Mouse (Mus musculus): Measurements from ENCODE around the gene Sec24c. TPM values are rescaled to one million over a fixed set of nuclear protein-coding genes. Genes with fewer than 3 reads are reported as not detected.

Sec24c gene
- polyA plus RNA-seq, 1 experiment = 5.0 TPM

- TF ChIP-seq GATA1 (IDR thresholded peaks at IDR 0.05; ENCODE audit: low read length) (no peak), TAL1 (IDR thresholded peaks at IDR 0.05; ENCODE audit: low read length) (no peak)
- peaks cover 67% of the 10 kb centered on the region for H3K27me3 ChIP-seq (ENCODE audit: control insufficient read depth)
- H3K9me3 ChIP-seq (ENCODE audit: control insufficient read depth, low read length) = peaks cover 2% of the 10 kb centered on the region
- no peak within 1 kb of the TSS for H3K4me3 ChIP-seq (replicated peaks)
- H3K36me3 ChIP-seq (ENCODE audit: control insufficient read depth) = no peaks in the 10 kb centered on the region
- H3K4me1 ChIP-seq (ENCODE audit: control insufficient read depth) = peaks cover 10% of the 10 kb centered on the region
Measured at GRCm38 (mm10) chr14:20668154-20668810, 5.8 kb upstream of the Sec24c start, which contains the start of gene Synpo2l. Gene Synpo2l (minus strand): TSS chr14:20668354.

GRCm38 (mm10) chr14:20672990-20673389 lies 1.1 kb upstream of the Sec24c start:
- TF ChIP-seq TAL1 (IDR thresholded peaks at IDR 0.05; ENCODE audit: low read length) (no peak), GATA1 (IDR thresholded peaks at IDR 0.05; ENCODE audit: low read length) (no peak)
- H3K36me3 ChIP-seq (ENCODE audit: control insufficient read depth) = peaks cover 26% of the 10 kb centered on the region
- H3K4me3 ChIP-seq (replicated peaks) = peak overlapping the region; percentile 74

GRCm38 (mm10) chr14:20673735-20674063 lies 409 bp upstream of the Sec24c start:
- H3K9me3 ChIP-seq (ENCODE audit: control insufficient read depth, low read length) = peaks cover 2% of the 10 kb centered on the region
- H3K4me1 ChIP-seq (ENCODE audit: control insufficient read depth) = peaks cover 32% of the 10 kb centered on the region
- no peak for TF ChIP-seq TAL1 (IDR thresholded peaks at IDR 0.05; ENCODE audit: low read length)
- no peak for TF ChIP-seq GATA1 (IDR thresholded peaks at IDR 0.05; ENCODE audit: low read length)
- peaks cover 33% of the 10 kb centered on the region for H3K36me3 ChIP-seq (ENCODE audit: control insufficient read depth)
- H3K27me3 ChIP-seq (ENCODE audit: control insufficient read depth) = peaks cover 21% of the 10 kb centered on the region
- peak overlapping the region; percentile 74 for H3K4me3 ChIP-seq (replicated peaks)

More at GRCm38 (mm10) chr14:20672990-20673389, 1.1 kb upstream of the Sec24c start:
- Histone ChIP-seq H3K9me3 (ENCODE audit: control insufficient read depth, low read length) (peaks cover 2% of the 10 kb centered on the region), H3K4me1 (ENCODE audit: control insufficient read depth) (peaks cover 32% of the 10 kb centered on the region), H3K27me3 (ENCODE audit: control insufficient read depth) (peaks cover 28% of the 10 kb centered on the region)

- H3K4me3 ChIP-seq (replicated peaks) = no peak overlapping the region
- H3K9me3 ChIP-seq (ENCODE audit: control insufficient read depth, low read length) = peaks cover 2% of the 10 kb centered on the region
- H3K4me1 ChIP-seq (ENCODE audit: control insufficient read depth) = peaks cover 34% of the 10 kb centered on the region
- TF ChIP-seq TAL1 (IDR thresholded peaks at IDR 0.05; ENCODE audit: low read length) (no peak), GATA1 (IDR thresholded peaks at IDR 0.05; ENCODE audit: low read length) (no peak)
- H3K27me3 ChIP-seq (ENCODE audit: control insufficient read depth) = no peaks in the 10 kb centered on the region
- H3K36me3 ChIP-seq (ENCODE audit: control insufficient read depth) = peaks cover 76% of the 10 kb centered on the region
Measured at GRCm38 (mm10) chr14:20677906-20678305, 3.8 kb downstream of the Sec24c start.

- no peak overlapping the region for H3K4me3 ChIP-seq (replicated peaks)
- peaks cover 100% of the 10 kb centered on the region for H3K36me3 ChIP-seq (ENCODE audit: control insufficient read depth)
- TF ChIP-seq TAL1 (IDR thresholded peaks at IDR 0.05; ENCODE audit: low read length) (no peak), GATA1 (IDR thresholded peaks at IDR 0.05; ENCODE audit: low read length) (no peak)
- no peaks in the 10 kb centered on the region for H3K9me3 ChIP-seq (ENCODE audit: control insufficient read depth, low read length)
- no peaks in the 10 kb centered on the region for H3K27me3 ChIP-seq (ENCODE audit: control insufficient read depth)
- peaks cover 8% of the 10 kb centered on the region for H3K4me1 ChIP-seq (ENCODE audit: control insufficient read depth)
Measured at GRCm38 (mm10) chr14:20681742-20682141, 7.6 kb downstream of the Sec24c start.

GRCm38 (mm10) chr14:20682498-20682897 lies 8.4 kb downstream of the Sec24c start:
- no peak overlapping the region for H3K4me3 ChIP-seq (replicated peaks)
- H3K27me3 ChIP-seq (ENCODE audit: control insufficient read depth) = no peaks in the 10 kb centered on the region
- TF ChIP-seq TAL1 (IDR thresholded peaks at IDR 0.05; ENCODE audit: low read length) (no peak), GATA1 (IDR thresholded peaks at IDR 0.05; ENCODE audit: low read length) (no peak)
- H3K4me1 ChIP-seq (ENCODE audit: control insufficient read depth) = peaks cover 8% of the 10 kb centered on the region
- no peaks in the 10 kb centered on the region for H3K9me3 ChIP-seq (ENCODE audit: control insufficient read depth, low read length)
- H3K36me3 ChIP-seq (ENCODE audit: control insufficient read depth) = peaks cover 100% of the 10 kb centered on the region

GRCm38 (mm10) chr14:20686576-20686975 lies 12.5 kb downstream of the Sec24c start:
- no peak for TF ChIP-seq GATA1 (IDR thresholded peaks at IDR 0.05; ENCODE audit: low read length)
- no peak for TF ChIP-seq TAL1 (IDR thresholded peaks at IDR 0.05; ENCODE audit: low read length)
- H3K27me3 ChIP-seq (ENCODE audit: control insufficient read depth) = no peaks in the 10 kb centered on the region
- peaks cover 99% of the 10 kb centered on the region for H3K36me3 ChIP-seq (ENCODE audit: control insufficient read depth)
- H3K4me1 ChIP-seq (ENCODE audit: control insufficient read depth) = peaks cover 7% of the 10 kb centered on the region
- no peak overlapping the region for H3K4me3 ChIP-seq (replicated peaks)
- H3K9me3 ChIP-seq (ENCODE audit: control insufficient read depth, low read length) = no peaks in the 10 kb centered on the region

GRCm38 (mm10) chr14:20689009-20689408 lies 14.9 kb downstream of the Sec24c start:
- Histone ChIP-seq H3K9me3 (ENCODE audit: control insufficient read depth, low read length) (no peaks in the 10 kb centered on the region), H3K4me3 (replicated peaks) (no peak overlapping the region), H3K27me3 (ENCODE audit: control insufficient read depth) (no peaks in the 10 kb centered on the region), H3K4me1 (ENCODE audit: control insufficient read depth) (peaks cover 7% of the 10 kb centered on the region), H3K36me3 (ENCODE audit: control insufficient read depth) (peaks cover 99% of the 10 kb centered on the region)
- no peak for TF ChIP-seq TAL1 (IDR thresholded peaks at IDR 0.05; ENCODE audit: low read length)

GRCm38 (mm10) chr14:20691772-20692171 lies 17.7 kb downstream of the Sec24c start:
- H3K9me3 ChIP-seq (ENCODE audit: control insufficient read depth, low read length) = no peaks in the 10 kb centered on the region
- peaks cover 84% of the 10 kb centered on the region for H3K36me3 ChIP-seq (ENCODE audit: control insufficient read depth)
- no peak for TF ChIP-seq TAL1 (IDR thresholded peaks at IDR 0.05; ENCODE audit: low read length)
- TF ChIP-seq GATA1 (IDR thresholded peaks at IDR 0.05; ENCODE audit: low read length) = no peak
- no peak overlapping the region for H3K4me3 ChIP-seq (replicated peaks)
- H3K4me1 ChIP-seq (ENCODE audit: control insufficient read depth) = peaks cover 28% of the 10 kb centered on the region
- H3K27me3 ChIP-seq (ENCODE audit: control insufficient read depth) = no peaks in the 10 kb centered on the region
